Mouse (Mus musculus) adrenal gland, postnatal 36 days (tissue): ENCODE measurements around the gene Olfml2a. TPM values are rescaled to one million over a fixed set of nuclear protein-coding genes. Genes with fewer than 3 reads are reported as not detected.

Source experiments
- DNase-seq, 2 experiments: peaks; one replicate each; pipeline ENCODE4 v3.0.0; 2021; ENCODE audit warnings: mixed read lengths in 1 of 2
- total RNA-seq, 2 experiments: library from RNA; stranded (reverse); gene quantifications; 2 replicates each; pipeline ENCODE4 v1.2.3; 2021

The Olfml2a gene
- total RNA-seq, 2 experiments from 2014 or later = 9.1 to 13.0 TPM

GRCm38 (mm10) chr2:38938007-38938406 is 6.2 kb downstream of the Olfml2a start:
- no peak for DNase-seq

GRCm38 (mm10) chr2:38939047-38939446 is 7.3 kb downstream of the Olfml2a start:
- no peak for DNase-seq

- no peak for DNase-seq
Observed at GRCm38 (mm10) chr2:38941426-38941825, 9.6 kb downstream of the Olfml2a start.

GRCm38 (mm10) chr2:38941898-38942297 is 10.1 kb downstream of the Olfml2a start:
- DNase-seq = no peak

- no peak for DNase-seq
Observed at GRCm38 (mm10) chr2:38943161-38943560, 11.4 kb downstream of the Olfml2a start.

GRCm38 (mm10) chr2:38943977-38944376 is 12.2 kb downstream of the Olfml2a start:
- DNase-seq = no peak

- DNase-seq = peak; percentile 68 to 69
Observed at GRCm38 (mm10) chr2:38944460-38945161, 12.8 kb downstream of the Olfml2a start.

- peak; percentile 60 for DNase-seq
Observed at GRCm38 (mm10) chr2:38947566-38947965, 15.8 kb downstream of the Olfml2a start.

- peak; percentile 97 to 98 for DNase-seq
Observed at GRCm38 (mm10) chr2:38950281-38950719, 18.5 kb downstream of the Olfml2a start.

GRCm38 (mm10) chr2:38953152-38953883 is 21.5 kb downstream of the Olfml2a start:
- DNase-seq = peak; percentile 89 to 91

GRCm38 (mm10) chr2:38956062-38956461 is 24.3 kb downstream of the Olfml2a start:
- DNase-seq = no peak

GRCm38 (mm10) chr2:38957671-38958223 is 26.0 kb downstream of the Olfml2a start:
- DNase-seq = no peak

GRCm38 (mm10) chr2:38964198-38964597 is 32.4 kb downstream of the Olfml2a start:
- DNase-seq = no peak

- DNase-seq = no peak
Observed at GRCm38 (mm10) chr2:38969650-38970049, 37.9 kb downstream of the Olfml2a start.

- no peak for DNase-seq
Observed at GRCm38 (mm10) chr2:38970057-38970456, 38.3 kb downstream of the Olfml2a start.

- DNase-seq = no peak
Observed at GRCm38 (mm10) chr2:38973223-38973622, 41.4 kb downstream of the Olfml2a start.

GRCm38 (mm10) chr2:38973701-38974100 is 41.9 kb downstream of the Olfml2a start:
- peak; percentile 68 to 76 for DNase-seq

- peak; percentile 60 to 61 for DNase-seq
Observed at GRCm38 (mm10) chr2:38974171-38974570, 42.4 kb downstream of the Olfml2a start.

GRCm38 (mm10) chr2:38975181-38975580 is 43.4 kb downstream of the Olfml2a start:
- no peak for DNase-seq

GRCm38 (mm10) chr2:38975941-38976805 is 44.4 kb downstream of the Olfml2a start:
- no peak for DNase-seq

- no peak for DNase-seq
Observed at GRCm38 (mm10) chr2:38977837-38978236, 46.1 kb downstream of the Olfml2a start.

- no peak for DNase-seq
Observed at GRCm38 (mm10) chr2:38983456-38983855, 51.7 kb downstream of the Olfml2a start.
